Mouse (Mus musculus): ENCODE measurements around the gene Ptgir.

- no peak for TF ChIP-seq CTCF (IDR thresholded peaks at IDR 0.05; ENCODE audit: low read depth, low read length)
- no peak for TF ChIP-seq POLR2A (IDR thresholded peaks at IDR 0.05; ENCODE audit: insufficient read depth, low read length)
- no peak for TF ChIP-seq EP300 (IDR thresholded peaks at IDR 0.05; ENCODE audit: insufficient read depth, low read depth, low read length)
Observed at GRCm38 (mm10) chr7:16874756-16875309, 31.5 kb upstream of the Ptgir start.
